Mouse (Mus musculus) splenic B cell, adult 2 months (primary cell): ENCODE measurements around the gene Ptpn1.
A peak's percentile ranks its signal among the peaks of the same experiment; 100 is the strongest.

Source experiments
- DNase-seq: peaks from one replicate; pipeline ENCODE4 v3.0.0-alpha.2; 2011; ENCODE audit warnings: low read depth, low spot score
- H3K27me3 ChIP-seq: 2 replicates; pipeline ENCODE4 v1.6.1; 2012; ENCODE audit warnings: mild to moderate bottlenecking, low read length, moderate library complexity, mixed read lengths; ENCODE audit not compliant: control insufficient read depth, poor library complexity, insufficient read depth, severe bottlenecking
- H3K36me3 ChIP-seq: 2 replicates; pipeline ENCODE4 v1.6.1; 2012; ENCODE audit warnings: mild to moderate bottlenecking, low read length, moderate library complexity, mixed read lengths; ENCODE audit not compliant: control insufficient read depth, poor library complexity, insufficient read depth, severe bottlenecking

Ptpn1 gene

GRCm38 (mm10) chr2:167906729-167907128 is 25.1 kb upstream of the Ptpn1 start:
- no peaks in the 10 kb centered on the region for H3K27me3 ChIP-seq
- DNase-seq: peak; percentile 56
- no peaks in the 10 kb centered on the region for H3K36me3 ChIP-seq

GRCm38 (mm10) chr2:167909531-167910177 is 22.2 kb upstream of the Ptpn1 start:
- Histone ChIP-seq H3K27me3 (no peaks in the 10 kb centered on the region), H3K36me3 (no peaks in the 10 kb centered on the region)
- no peak for DNase-seq

GRCm38 (mm10) chr2:167910178-167910540 is 21.7 kb upstream of the Ptpn1 start:
- Histone ChIP-seq H3K36me3 (no peaks in the 10 kb centered on the region), H3K27me3 (no peaks in the 10 kb centered on the region)
- peak; percentile 73 for DNase-seq

GRCm38 (mm10) chr2:167911511-167911910 is 20.3 kb upstream of the Ptpn1 start:
- H3K27me3 ChIP-seq: no peaks in the 10 kb centered on the region
- no peak for DNase-seq
- H3K36me3 ChIP-seq: no peaks in the 10 kb centered on the region

- H3K36me3 ChIP-seq: no peaks in the 10 kb centered on the region
- no peaks in the 10 kb centered on the region for H3K27me3 ChIP-seq
- DNase-seq: no peak
Observed at GRCm38 (mm10) chr2:167919081-167919480, 12.8 kb upstream of the Ptpn1 start.

- DNase-seq: no peak
- H3K27me3 ChIP-seq: no peaks in the 10 kb centered on the region
- no peaks in the 10 kb centered on the region for H3K36me3 ChIP-seq
Observed at GRCm38 (mm10) chr2:167920041-167920440, 11.8 kb upstream of the Ptpn1 start.

- Histone ChIP-seq H3K36me3 (no peaks in the 10 kb centered on the region), H3K27me3 (no peaks in the 10 kb centered on the region)
- no peak for DNase-seq
Observed at GRCm38 (mm10) chr2:167920960-167921495, 10.8 kb upstream of the Ptpn1 start.

- Histone ChIP-seq H3K27me3 (no peaks in the 10 kb centered on the region), H3K36me3 (no peaks in the 10 kb centered on the region)
- DNase-seq: no peak
Observed at GRCm38 (mm10) chr2:167921823-167922222, 10.0 kb upstream of the Ptpn1 start.

GRCm38 (mm10) chr2:167924011-167924410 is 7.8 kb upstream of the Ptpn1 start:
- Histone ChIP-seq H3K27me3 (no peaks in the 10 kb centered on the region), H3K36me3 (no peaks in the 10 kb centered on the region)
- no peak for DNase-seq

GRCm38 (mm10) chr2:167924803-167925604 is 6.9 kb upstream of the Ptpn1 start:
- Histone ChIP-seq H3K27me3 (no peaks in the 10 kb centered on the region), H3K36me3 (no peaks in the 10 kb centered on the region)
- peak; percentile 96 for DNase-seq

GRCm38 (mm10) chr2:167925841-167926800 is 5.7 kb upstream of the Ptpn1 start:
- no peaks in the 10 kb centered on the region for H3K36me3 ChIP-seq
- peak; percentile 57 for DNase-seq
- no peaks in the 10 kb centered on the region for H3K27me3 ChIP-seq

- no peaks in the 10 kb centered on the region for H3K36me3 ChIP-seq
- H3K27me3 ChIP-seq: no peaks in the 10 kb centered on the region
- peak; percentile 64 for DNase-seq
Observed at GRCm38 (mm10) chr2:167928002-167928526, 3.8 kb upstream of the Ptpn1 start.

- Histone ChIP-seq H3K27me3 (no peaks in the 10 kb centered on the region), H3K36me3 (no peaks in the 10 kb centered on the region)
- no peak for DNase-seq
Observed at GRCm38 (mm10) chr2:167928972-167929371, 2.9 kb upstream of the Ptpn1 start.

GRCm38 (mm10) chr2:167930975-167931374 is 882 bp upstream of the Ptpn1 start:
- no peaks in the 10 kb centered on the region for H3K27me3 ChIP-seq
- no peaks in the 10 kb centered on the region for H3K36me3 ChIP-seq
- DNase-seq: no peak
